Mouse (Mus musculus) stomach, embryonic 16.5 days (tissue): ENCODE data around the gene Ctc1. TPM values are rescaled to one million over a fixed set of nuclear protein-coding genes. Genes with fewer than 3 reads are reported as not detected.

ENCODE experiments used
- ATAC-seq: fragments of 200-750 bp; cut with Nextera tagmentation; 2 replicates; pipeline ENCODE4 v1.8.0; 2017; ENCODE audit warnings: moderate number of reproducible peaks, moderate TSS enrichment; ENCODE audit not compliant: insufficient read depth, low FRiP score
- H3K27ac ChIP-seq: fragments of 300-500 bp; sonication (generic); 2 replicates; pipeline ENCODE4 v1.5.1; 2014; ENCODE audit warnings: low read length
- H3K27me3 ChIP-seq: fragments of 300-500 bp; sonication (generic); 2 replicates; pipeline ENCODE4 v1.6.1; 2014; ENCODE audit warnings: low read length, control low read depth, mixed read lengths; ENCODE audit not compliant: control insufficient read depth, insufficient read depth
- H3K36me3 ChIP-seq: fragments of 300-500 bp; sonication (generic); 2 replicates; pipeline ENCODE4 v1.6.1; 2014; ENCODE audit warnings: low read length; ENCODE audit not compliant: control insufficient read depth, insufficient read depth
- H3K4me1 ChIP-seq: fragments of 300-500 bp; sonication (generic); 2 replicates; pipeline ENCODE4 v1.6.1; 2014; ENCODE audit warnings: low read length, control low read depth, mixed read lengths; ENCODE audit not compliant: control insufficient read depth, insufficient read depth
- H3K4me2 ChIP-seq: fragments of 300-500 bp; sonication (generic); 2 replicates; pipeline ENCODE4 v1.6.1; 2014; ENCODE audit warnings: low read depth, low read length, mixed read lengths
- H3K4me3 ChIP-seq: fragments of 300-500 bp; sonication (generic); replicated peaks from 2 replicates; pipeline ENCODE4 v1.5.1; 2014; ENCODE audit warnings: mild to moderate bottlenecking, low read length
- H3K9ac ChIP-seq: fragments of 300-500 bp; sonication (generic); 2 replicates; pipeline ENCODE4 v1.6.1; 2014; ENCODE audit warnings: low read length
- H3K9me3 ChIP-seq: fragments of 300-500 bp; sonication (generic); replicated peaks from 2 replicates; pipeline ENCODE4 v1.6.1; 2016; ENCODE audit warnings: low read length, control low read depth; ENCODE audit not compliant: control insufficient read depth
- WGBS: fragments of 180-500 bp; shearing (Covaris S2); extraction: QIAGEN DNeasy Blood & Tissue Kit; methylation state at CpG from one replicate; pipeline ENCODE4 v1.1.7; 2014; 5-methylcytosine and 5-hydroxymethylcytosine counted together
- polyA plus RNA-seq: library from polyadenylated mRNA; unstranded; fragments of >200 nt; fragmentation: Nextera tagmentation; extraction: Ambion mirVana; gene quantifications from 2 replicates; pipeline ENCODE4 v1.2.1, GENCODE M21; 2015

Gene Ctc1
- polyA plus RNA-seq, 1 experiment from 2014 or later, result 34.5 TPM

- Histone ChIP-seq H3K9ac (peak overlapping the region; percentile 75), H3K27ac (peak overlapping the region; percentile 92), H3K27me3 (no peaks in the 10 kb centered on the region), H3K4me3 (peak overlapping the region; percentile 56), H3K4me2 (peak overlapping the region; percentile 82), H3K4me1 (peaks cover 21% of the 10 kb centered on the region), H3K9me3 (no peaks in the 10 kb centered on the region), H3K36me3 (no peaks in the 10 kb centered on the region)
- ATAC-seq, result peak; percentile 73
- under 1% methylated on average over 18 of the region's 18 CpGs for WGBS
Measured at GRCm38 (mm10) chr11:69012071-69012601, 3.6 kb upstream of the Ctc1 start.

- peak overlapping the region; percentile 85 for H3K9ac ChIP-seq
- no peaks in the 10 kb centered on the region for H3K27me3 ChIP-seq
- no peaks in the 10 kb centered on the region for H3K9me3 ChIP-seq
- peak overlapping the region; percentile 89 for H3K4me2 ChIP-seq
- H3K4me1 ChIP-seq, result peaks cover 12% of the 10 kb centered on the region
- no peak for ATAC-seq
- no peaks in the 10 kb centered on the region for H3K36me3 ChIP-seq
- H3K4me3 ChIP-seq, result peak overlapping the region; percentile 70
- H3K27ac ChIP-seq, result peak overlapping the region; percentile 91
- WGBS, result 56% methylated on average over 3 of the region's 3 CpGs
Measured at GRCm38 (mm10) chr11:69016755-69017154, 1.0 kb downstream of the Ctc1 start.

GRCm38 (mm10) chr11:69020691-69021090, 5.0 kb downstream of the Ctc1 start:
- Histone ChIP-seq H3K27ac (no peak overlapping the region), H3K4me2 (no peak overlapping the region), H3K4me3 (no peak overlapping the region), H3K4me1 (peaks cover 12% of the 10 kb centered on the region), H3K9me3 (no peaks in the 10 kb centered on the region), H3K9ac (no peak overlapping the region), H3K36me3 (peaks cover 14% of the 10 kb centered on the region; the same call in 1 of the 2 replicates), H3K27me3 (no peaks in the 10 kb centered on the region)
- ATAC-seq, result no peak

GRCm38 (mm10) chr11:69026562-69026961, 10.9 kb downstream of the Ctc1 start:
- Histone ChIP-seq H3K9ac (no peak overlapping the region), H3K4me3 (no peak overlapping the region), H3K9me3 (no peaks in the 10 kb centered on the region), H3K27me3 (no peaks in the 10 kb centered on the region), H3K27ac (no peak overlapping the region), H3K4me2 (no peak overlapping the region), H3K4me1 (no peaks in the 10 kb centered on the region), H3K36me3 (peaks cover 35% of the 10 kb centered on the region; the same call in 1 of the 2 replicates)
- ATAC-seq, result no peak
- 85% methylated on average over 3 of the region's 3 CpGs for WGBS

GRCm38 (mm10) chr11:69028805-69029204, 13.1 kb downstream of the Ctc1 start:
- Histone ChIP-seq H3K4me2 (no peak overlapping the region), H3K27me3 (no peaks in the 10 kb centered on the region), H3K9me3 (no peaks in the 10 kb centered on the region), H3K4me1 (no peaks in the 10 kb centered on the region), H3K9ac (no peak overlapping the region), H3K36me3 (peaks cover 39% of the 10 kb centered on the region), H3K4me3 (no peak overlapping the region), H3K27ac (no peak overlapping the region)
- ATAC-seq, result no peak
- 80% methylated on average over 2 of the region's 2 CpGs for WGBS

- H3K36me3 ChIP-seq, result peaks cover 20% of the 10 kb centered on the region
- no peak overlapping the region for H3K27ac ChIP-seq
- no peaks in the 10 kb centered on the region for H3K9me3 ChIP-seq
- no peak for ATAC-seq
- no peak overlapping the region for H3K4me3 ChIP-seq
- no peak overlapping the region for H3K4me2 ChIP-seq
- H3K9ac ChIP-seq, result no peak overlapping the region
- 77% methylated on average over 9 of the region's 9 CpGs for WGBS
- no peaks in the 10 kb centered on the region for H3K27me3 ChIP-seq
- H3K4me1 ChIP-seq, result peaks cover 13% of the 10 kb centered on the region
Measured at GRCm38 (mm10) chr11:69033552-69033951, 17.8 kb downstream of the Ctc1 start.

- ATAC-seq, result no peak
- peaks cover 23% of the 10 kb centered on the region for H3K4me1 ChIP-seq
- H3K27me3 ChIP-seq, result no peaks in the 10 kb centered on the region
- H3K27ac ChIP-seq, result no peak overlapping the region
- WGBS, result 86% methylated on average over 3 of the region's 3 CpGs
- no peak overlapping the region for H3K9ac ChIP-seq
- H3K9me3 ChIP-seq, result no peaks in the 10 kb centered on the region
- H3K4me3 ChIP-seq, result no peak overlapping the region
- H3K36me3 ChIP-seq, result peaks cover 18% of the 10 kb centered on the region
- no peak overlapping the region for H3K4me2 ChIP-seq
Measured at GRCm38 (mm10) chr11:69034585-69034984, 18.9 kb downstream of the Ctc1 start.

- Histone ChIP-seq H3K36me3 (peaks cover 18% of the 10 kb centered on the region), H3K27me3 (no peaks in the 10 kb centered on the region), H3K4me2 (peak overlapping the region; percentile 34; the same call in 1 of the 2 replicates), H3K9ac (0 out of 2 replicates have a peak overlapping the region, but pooled peaks have one; percentile 32), H3K4me1 (peaks cover 26% of the 10 kb centered on the region), H3K27ac (peak overlapping the region; percentile 79), H3K9me3 (no peaks in the 10 kb centered on the region), H3K4me3 (0 out of 2 replicates have a peak overlapping the region, but pooled peaks have one; percentile 87)
- no peak for ATAC-seq
- 83% methylated on average over 9 of the region's 9 CpGs for WGBS
Measured at GRCm38 (mm10) chr11:69035411-69035810, 19.7 kb downstream of the Ctc1 start.

- no peaks in the 10 kb centered on the region for H3K27me3 ChIP-seq
- no peak for ATAC-seq
- H3K4me3 ChIP-seq, result peak overlapping the region; percentile 87; the same call in 1 of the 2 replicates
- peak overlapping the region; percentile 43; the same call in 1 of the 2 replicates for H3K9ac ChIP-seq
- H3K4me2 ChIP-seq, result peak overlapping the region; percentile 76
- H3K9me3 ChIP-seq, result no peaks in the 10 kb centered on the region
- peaks cover 26% of the 10 kb centered on the region for H3K4me1 ChIP-seq
- H3K27ac ChIP-seq, result peak overlapping the region; percentile 79
- 7% methylated on average over 8 of the region's 8 CpGs for WGBS
- H3K36me3 ChIP-seq, result peaks cover 18% of the 10 kb centered on the region
Measured at GRCm38 (mm10) chr11:69035849-69036248, 20.1 kb downstream of the Ctc1 start.
